Mouse (Mus musculus): ENCODE results near the gene Mrpl33.
"Not testable (repeated sequence)": the region's sequence is repeated elsewhere in the genome, so short reads cannot be mapped to it uniquely, and the experiment has no call there.

Gene Mrpl33

DNA sequence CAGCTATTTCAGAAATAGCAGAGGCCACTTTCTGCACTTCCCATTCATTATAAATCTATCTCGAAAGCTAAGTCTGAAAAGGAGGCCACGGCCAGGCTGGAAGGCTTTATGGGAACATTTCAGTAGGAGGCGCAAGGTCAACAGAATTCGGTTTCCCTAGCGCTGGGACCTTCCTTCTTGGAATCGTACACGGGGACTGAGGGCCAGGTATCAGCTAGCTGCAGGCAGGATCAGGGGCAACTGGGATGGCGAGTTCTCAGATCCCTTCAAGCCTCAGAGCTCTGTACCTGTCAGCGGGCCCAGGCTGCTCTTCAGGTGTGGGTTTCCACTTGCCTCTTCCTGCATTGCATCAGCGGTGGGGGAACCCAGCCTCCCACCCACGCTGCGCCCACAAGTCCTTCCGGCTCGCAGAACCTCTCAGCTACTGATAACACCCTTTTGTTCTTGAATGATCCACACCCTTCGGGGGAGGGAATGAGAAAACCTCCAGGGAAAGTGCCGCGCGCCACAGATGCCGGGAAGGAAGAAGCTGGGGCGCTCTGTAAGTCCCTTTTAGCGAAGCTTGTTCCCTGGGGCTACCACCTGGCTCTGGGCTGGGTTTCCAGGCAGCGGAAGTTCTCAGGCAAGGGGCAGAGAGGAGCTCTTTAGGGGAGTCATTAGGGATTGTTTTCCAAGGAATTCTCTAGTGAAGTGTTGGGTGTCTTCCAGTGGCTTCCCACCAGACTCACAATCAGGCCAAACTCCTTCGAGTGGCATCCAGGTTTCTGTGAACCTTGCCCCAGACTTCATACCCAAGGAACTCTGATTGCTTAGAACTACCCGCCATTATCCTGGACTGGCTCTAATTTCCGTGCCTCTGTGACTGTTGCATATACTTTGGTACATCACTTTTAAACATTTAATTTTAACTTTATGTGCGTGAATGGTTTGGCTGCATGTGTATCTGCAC, at the start of gene Mrpl33:
Gene Mrpl33 (plus strand): TSS at position 455 of the 949 bp plus-strand sequence.
- no peak for DNase-seq (ENCODE audit: extremely low spot score, low read depth, low spot score)

DNA sequence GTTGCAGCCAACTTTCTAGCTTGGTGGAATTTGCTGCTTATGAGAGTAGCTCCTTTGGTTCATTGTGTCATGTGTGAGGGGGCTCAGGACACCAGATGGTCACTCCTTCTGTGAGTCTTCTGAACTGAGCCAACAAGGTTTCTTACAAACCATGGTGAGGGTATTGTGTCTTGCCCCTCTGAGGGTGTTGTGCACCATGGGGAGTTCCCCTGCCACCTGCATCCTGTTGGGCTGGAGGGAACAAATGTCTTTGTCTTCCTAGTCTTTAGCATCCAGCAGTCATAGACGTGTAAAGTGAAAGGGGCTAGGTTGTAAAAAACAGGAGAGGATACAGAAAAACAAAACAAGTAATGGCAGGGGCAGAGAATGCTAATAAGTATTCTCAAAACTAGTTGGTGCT, 37.3 kb upstream of the Mrpl33 start:
- DNase-seq (ENCODE audit: extremely low spot score, low read depth, low spot score): no peak

DNA sequence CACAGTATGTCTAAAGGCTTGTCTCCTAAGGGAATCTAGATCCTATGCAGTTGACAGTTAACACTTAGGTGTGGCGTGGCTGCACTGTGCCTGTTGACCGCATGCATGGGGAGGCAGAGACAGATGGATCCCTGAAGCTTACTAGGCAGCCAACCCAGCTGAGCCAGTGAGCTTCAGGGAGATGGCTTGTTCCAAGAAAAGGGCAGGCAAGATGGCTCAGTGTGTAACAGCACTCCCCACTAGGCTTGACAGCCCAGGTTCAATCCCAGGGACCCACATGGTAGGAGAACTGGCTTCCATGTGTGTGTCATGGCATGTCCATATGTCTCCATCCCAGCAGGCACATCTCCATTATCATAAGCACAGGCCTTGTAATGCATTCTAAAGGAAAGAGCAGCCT, 36.4 kb upstream of the Mrpl33 start:
- DNase-seq (ENCODE audit: extremely low spot score, low read depth, low spot score): no peak

- DNase-seq (ENCODE audit: extremely low spot score, low read depth, low spot score): no peak
These were observed 34.6 kb upstream of the Mrpl33 start for GRCm38 (mm10) chr5:31562036-31562666.

- peak; percentile 81 for DNase-seq (ENCODE audit: extremely low spot score, low read depth, low spot score)
These were observed 33.2 kb upstream of the Mrpl33 start for GRCm38 (mm10) chr5:31563496-31563895.

DNA sequence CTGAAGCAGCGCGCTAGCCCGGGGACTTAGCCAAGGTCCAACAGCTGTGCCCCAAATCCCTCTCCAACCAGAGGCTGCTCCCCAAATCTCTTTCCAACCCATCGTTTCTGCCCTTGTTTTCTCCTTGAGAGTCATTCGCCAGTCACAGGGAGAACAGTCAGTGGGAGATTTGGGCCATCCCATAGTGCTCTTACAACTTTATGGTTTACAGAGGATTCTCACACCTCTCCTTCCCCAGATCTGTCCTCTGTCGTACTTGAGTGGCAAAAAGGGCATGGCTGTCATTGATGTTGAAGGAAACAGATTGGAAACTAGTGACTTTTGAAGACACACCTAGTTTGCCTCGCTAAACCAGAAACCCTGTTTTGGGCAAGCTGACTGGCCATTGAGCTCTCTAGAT, 32.8 kb upstream of the Mrpl33 start:
- DNase-seq (ENCODE audit: extremely low spot score, low read depth, low spot score): no peak

DNA sequence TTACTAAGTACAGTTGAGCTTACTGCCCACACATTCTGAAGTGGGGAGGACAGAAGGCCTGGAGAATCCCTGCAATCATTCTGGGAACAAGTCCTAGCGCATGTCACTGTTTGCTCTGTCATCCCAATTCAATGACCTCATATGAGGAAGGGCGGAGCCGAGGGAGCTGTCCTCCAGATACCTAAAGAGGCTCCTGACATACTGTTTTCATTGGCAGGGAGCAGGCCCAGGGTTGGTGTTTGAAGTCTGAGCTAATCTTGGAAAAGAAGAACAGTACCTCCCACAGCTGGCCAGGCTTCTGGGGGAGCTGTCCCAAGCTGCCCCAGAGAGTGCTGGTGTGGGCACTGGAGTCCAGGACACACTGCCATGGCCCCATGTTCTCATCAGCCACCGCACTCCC, 31.8 kb upstream of the Mrpl33 start:
- no peak for DNase-seq (ENCODE audit: extremely low spot score, low read depth, low spot score)

- DNase-seq (ENCODE audit: extremely low spot score, low read depth, low spot score): no peak
These were observed 30.7 kb upstream of the Mrpl33 start for GRCm38 (mm10) chr5:31566026-31566425.

GRCm38 (mm10) chr5:31566457-31566856, 30.3 kb upstream of the Mrpl33 start:
- no peak for DNase-seq (ENCODE audit: extremely low spot score, low read depth, low spot score)

DNA sequence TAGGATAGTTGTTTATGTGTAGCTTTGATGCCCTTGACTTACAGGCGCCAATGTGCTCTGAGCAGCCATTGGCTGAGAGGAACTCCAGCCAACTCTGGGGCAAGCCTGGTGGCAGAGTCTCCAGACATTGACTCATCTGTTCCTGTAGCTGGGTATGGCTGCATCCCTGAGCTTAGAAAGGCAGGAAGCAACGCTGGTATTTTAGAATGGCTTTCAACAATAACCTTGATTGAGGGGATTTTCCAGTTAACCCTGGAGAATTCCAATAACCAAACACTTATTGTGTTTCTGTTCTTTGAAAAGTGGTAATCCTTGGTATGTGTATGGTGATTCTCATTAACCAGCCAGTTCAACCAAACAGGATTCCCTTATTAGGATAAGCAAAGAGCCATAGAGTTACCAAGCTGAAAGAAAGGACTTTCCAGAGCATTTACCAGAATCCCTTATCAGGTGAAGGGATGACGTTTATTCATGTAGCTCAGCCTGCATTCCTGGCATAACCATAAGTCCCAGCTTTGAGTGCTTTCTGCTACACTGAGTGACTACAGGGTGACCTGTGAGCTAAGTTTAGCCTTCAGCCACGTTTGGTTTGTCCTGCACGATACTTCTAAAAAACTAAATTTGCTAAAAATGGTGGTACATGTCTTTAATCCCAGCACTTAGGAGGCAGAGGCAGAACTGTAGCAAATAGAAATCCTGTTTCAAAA, 28.6 kb upstream of the Mrpl33 start:
- no peak for DNase-seq (ENCODE audit: extremely low spot score, low read depth, low spot score)

DNA sequence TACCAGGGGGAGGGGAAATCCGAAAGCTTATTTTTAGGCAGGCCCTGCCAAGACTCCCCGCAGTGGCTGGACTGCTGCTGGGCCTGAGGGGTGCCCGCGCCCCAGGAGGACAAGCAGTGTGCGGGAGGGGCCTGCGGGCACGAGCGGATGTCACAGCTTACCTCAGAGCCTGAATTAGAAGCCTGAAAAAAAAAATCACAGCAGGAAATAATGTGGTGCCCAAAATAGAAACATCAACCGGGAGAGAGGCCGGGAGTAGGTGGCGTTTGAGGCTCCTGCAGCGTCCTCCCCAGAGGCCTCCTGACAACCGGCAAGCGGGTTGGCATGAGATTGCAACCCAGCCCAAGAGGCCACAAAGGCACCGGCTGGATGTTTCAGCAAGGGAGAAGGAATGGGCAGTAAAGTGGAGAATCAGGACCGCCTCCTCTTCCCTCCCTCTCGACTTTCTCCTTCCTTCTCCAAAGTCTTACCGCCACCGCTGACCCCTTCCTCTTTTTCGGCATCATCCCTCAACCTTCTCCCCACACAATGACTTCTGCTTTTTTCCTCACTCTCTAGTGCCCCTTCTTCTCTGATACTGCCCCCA, 25.6 kb upstream of the Mrpl33 start:
- no peak for DNase-seq (ENCODE audit: extremely low spot score, low read depth, low spot score)

DNA sequence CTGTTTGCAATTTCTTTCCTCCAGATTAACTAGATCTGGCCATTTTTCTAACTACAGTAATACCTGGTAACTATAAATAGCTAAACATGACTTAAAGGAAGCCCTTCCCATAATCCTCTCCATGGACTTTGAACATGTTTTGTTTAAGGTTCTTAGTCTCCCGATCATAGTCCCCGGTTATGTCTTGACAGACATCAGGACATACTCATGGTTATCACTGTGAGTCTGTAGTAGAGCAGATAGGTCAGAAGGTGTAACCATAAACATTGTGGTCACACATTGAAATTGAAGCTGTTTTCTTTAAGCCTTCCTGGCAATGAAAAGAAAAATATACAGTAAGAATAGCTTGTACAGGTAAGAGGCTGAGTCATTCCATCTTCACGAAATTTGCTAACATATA, 23.0 kb upstream of the Mrpl33 start:
- DNase-seq (ENCODE audit: extremely low spot score, low read depth, low spot score): no peak

GRCm38 (mm10) chr5:31576539-31576975, 20.2 kb upstream of the Mrpl33 start:
- no peak for DNase-seq (ENCODE audit: extremely low spot score, low read depth, low spot score)

GRCm38 (mm10) chr5:31581263-31581662, 15.5 kb upstream of the Mrpl33 start:
- DNase-seq (ENCODE audit: extremely low spot score, low read depth, low spot score): no peak

GRCm38 (mm10) chr5:31581932-31582331, 14.8 kb upstream of the Mrpl33 start:
- DNase-seq (ENCODE audit: extremely low spot score, low read depth, low spot score): no peak

DNA sequence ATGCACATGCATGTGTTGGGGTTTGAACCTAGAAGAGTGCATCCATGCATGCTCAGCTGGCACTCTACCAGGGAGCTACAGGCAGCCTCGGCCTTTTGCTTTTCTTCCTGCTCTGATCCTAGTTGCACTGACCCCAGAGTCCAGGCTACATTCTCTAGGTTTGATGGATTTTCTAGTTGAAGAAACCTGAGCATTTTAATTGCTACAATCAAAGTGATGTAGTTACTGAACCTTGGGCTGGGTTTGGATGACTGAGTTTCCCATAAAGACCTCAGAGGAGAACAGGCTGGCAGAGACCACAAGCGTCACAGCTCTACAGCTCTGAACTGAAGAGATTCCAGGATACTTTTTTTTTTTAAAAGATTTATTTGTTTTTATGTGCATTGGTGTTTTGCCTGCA, 13.5 kb upstream of the Mrpl33 start:
- no peak for DNase-seq (ENCODE audit: extremely low spot score, low read depth, low spot score)

GRCm38 (mm10) chr5:31585526-31585925, 11.2 kb upstream of the Mrpl33 start:
- no peak for DNase-seq (ENCODE audit: extremely low spot score, low read depth, low spot score)

DNA sequence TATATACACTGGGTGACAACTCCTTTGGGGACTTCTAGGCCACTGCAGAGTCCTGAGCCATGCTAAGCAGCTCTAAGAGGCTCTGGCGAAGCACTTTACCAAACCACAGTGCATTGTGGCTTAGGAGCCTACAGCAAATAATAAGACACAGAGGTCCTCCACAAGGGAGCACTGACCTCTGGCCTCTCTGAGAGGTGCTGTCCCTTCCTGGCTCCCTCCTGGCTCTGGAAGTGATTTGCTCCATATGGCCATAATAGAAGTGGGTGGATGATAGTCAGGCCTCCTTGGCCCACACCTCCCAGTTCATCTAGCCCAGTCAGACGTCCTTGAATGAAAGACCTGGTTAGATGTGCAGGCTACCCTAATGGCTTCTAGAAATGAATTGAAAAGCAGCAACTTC, 8.7 kb upstream of the Mrpl33 start:
- no peak for DNase-seq (ENCODE audit: extremely low spot score, low read depth, low spot score)

- DNase-seq (ENCODE audit: extremely low spot score, low read depth, low spot score): not testable (repeated sequence)
These were observed 8.1 kb upstream of the Mrpl33 start for GRCm38 (mm10) chr5:31588672-31589071.

- DNase-seq (ENCODE audit: extremely low spot score, low read depth, low spot score): no peak
These were observed 6.9 kb upstream of the Mrpl33 start for GRCm38 (mm10) chr5:31589711-31590319.

- no peak for DNase-seq (ENCODE audit: extremely low spot score, low read depth, low spot score)
These were observed 5.6 kb upstream of the Mrpl33 start for GRCm38 (mm10) chr5:31591122-31591521.
